Mouse (Mus musculus): ENCODE data around the gene Micu2.

The Micu2 gene

DNA sequence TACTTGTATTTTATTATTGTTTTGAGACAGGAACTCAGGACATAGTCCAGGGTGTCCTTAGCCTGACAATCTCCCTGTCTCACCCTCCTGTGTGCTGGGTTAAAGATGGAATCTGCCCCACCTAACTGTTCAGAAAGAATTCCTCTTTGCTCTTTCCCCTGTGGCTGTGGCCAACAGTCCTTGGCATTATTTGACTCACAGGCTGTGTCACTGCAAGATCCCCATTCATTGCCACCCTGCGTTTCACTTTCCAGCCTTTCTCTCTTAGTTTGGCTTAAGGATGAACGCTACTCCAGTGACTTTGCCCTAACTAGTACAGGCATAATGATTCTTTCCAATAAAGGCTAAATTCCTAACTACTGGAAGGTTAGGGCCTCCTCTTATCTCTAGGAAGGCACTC is 104.7 kb downstream of the Micu2 start:
- no peak for DNase-seq (ENCODE audit: low spot score in 2 of 2)

DNA sequence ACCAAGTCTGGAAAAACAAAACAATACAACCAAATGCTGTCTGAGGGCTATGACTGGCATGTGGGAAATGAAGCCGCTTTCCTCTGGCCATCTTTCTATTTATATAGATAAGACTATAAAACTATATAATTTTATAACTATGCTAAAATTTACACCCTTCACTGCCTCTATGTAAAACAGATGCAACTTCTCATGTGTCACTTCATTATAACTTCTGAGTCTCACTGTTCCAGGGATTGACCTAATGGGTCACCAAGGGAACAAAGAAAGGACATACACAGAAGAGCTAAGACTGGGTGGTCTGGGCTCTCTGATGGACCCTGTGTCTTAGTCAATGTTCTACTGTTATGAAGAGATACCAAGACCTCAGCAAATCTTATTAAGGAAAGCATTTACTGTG is 106.1 kb downstream of the Micu2 start:
- no peak for DNase-seq (ENCODE audit: low spot score in 2 of 2)

DNA sequence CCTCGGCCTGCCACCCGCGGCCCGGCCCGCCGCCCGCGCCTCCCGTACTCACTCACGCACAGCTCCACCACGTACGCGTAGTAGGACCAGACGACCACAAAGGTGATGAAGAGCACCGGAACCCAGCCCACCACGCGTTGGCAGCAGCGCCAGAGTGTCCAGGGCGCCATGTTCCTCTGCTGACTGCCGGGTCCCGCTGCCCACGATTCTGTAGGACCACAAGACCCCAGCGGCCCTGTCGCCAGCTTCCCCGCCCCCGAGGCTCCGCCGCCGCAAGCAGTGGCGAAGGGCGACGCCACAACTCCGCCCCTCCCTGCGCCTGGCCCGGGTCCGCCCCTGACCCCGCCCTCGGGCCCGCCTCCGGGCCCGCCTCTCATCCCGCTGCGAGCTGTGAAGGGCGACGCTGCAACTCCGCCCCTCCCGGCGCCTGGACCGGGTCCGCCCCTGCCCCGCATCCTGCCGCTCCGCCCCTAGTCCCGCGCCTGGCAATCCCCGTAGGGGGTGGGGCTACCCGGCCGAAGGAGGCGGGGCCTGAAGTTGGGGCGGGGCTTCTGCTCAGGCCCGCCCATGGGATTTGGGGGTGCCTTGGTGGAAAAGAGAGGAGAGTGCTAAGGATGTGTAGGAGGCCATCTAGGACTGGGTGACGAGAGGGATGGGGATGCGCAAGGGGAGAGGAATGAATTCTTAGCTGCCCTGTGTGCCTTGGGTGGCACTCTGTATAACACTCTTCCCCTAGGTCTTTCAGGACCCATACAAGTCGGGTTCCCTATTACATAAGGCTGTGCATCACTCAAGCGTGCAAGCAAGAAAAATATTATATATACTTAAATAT is 108.8 kb downstream of the Micu2 start, which contains the start of gene Zdhhc20:
Gene Zdhhc20 (minus strand): TSS at position 266 of the 832 bp plus-strand sequence.
- peak; percentile 95 for DNase-seq (ENCODE audit: low spot score in 2 of 2)

DNA sequence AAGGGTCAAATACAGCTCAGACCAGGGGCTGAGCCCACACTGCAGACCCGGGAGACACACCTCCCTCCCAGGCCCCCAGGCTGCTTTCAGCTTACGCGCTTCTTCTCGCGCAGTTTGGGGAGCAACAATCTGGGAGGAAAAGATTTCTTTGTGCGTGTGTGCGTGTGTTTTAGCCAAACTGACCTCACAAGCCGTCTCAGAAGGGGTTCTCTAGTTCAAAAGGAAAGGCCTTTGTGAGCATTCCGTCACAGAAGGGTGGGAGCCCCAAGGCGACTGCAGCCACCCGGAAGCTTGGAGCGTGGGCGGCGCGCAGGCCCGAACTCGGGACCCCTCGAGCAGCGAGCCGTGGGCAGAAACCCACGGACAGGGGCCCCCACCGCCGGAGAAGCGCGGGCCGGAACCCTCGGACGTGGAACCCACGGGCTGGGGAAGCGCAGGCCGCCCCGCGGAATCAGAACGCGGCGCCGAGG is 109.5 kb downstream of the Micu2 start:
- peak; percentile 53 to 56 for DNase-seq (ENCODE audit: low spot score in 2 of 2)

DNA sequence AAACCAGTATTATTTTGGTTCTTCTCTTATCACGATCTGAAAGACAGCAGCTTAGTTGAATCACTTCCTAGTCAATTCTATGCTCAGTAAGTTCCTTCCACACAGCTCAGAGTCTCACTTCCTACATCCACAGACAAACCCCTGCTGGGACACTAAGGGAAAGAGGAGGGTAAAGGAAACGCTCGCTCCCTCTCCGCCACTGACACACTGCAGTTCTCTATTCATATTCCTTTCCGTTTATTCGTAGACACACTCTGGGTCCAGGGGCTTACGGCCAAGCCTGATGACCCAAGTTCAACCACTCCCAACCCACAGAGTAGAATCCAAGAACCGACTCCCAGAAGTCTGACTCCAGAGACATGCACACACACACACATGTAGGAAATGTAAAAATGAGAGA is 111.9 kb downstream of the Micu2 start:
- DNase-seq (ENCODE audit: low spot score in 2 of 2), result no peak

DNA sequence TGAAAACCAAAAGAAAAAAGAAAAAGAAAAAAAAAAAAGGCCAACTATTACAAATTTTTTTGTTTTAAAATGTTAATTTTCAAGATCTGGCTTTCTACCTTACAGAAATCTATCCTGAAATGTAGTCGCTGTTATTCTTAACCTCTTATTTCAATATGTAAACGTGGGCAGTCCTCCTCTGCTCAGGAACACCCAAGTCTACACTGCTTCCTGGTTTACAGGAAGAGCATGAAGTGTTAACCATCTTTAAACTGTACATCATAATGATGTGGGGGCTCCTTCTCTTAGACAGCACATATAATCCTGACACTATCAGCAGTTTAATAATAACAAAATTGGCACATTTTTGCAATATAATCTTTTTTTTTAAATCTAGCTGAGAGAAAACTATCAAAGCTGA is 113.0 kb downstream of the Micu2 start:
- DNase-seq (ENCODE audit: low spot score in 2 of 2), result no peak

DNA sequence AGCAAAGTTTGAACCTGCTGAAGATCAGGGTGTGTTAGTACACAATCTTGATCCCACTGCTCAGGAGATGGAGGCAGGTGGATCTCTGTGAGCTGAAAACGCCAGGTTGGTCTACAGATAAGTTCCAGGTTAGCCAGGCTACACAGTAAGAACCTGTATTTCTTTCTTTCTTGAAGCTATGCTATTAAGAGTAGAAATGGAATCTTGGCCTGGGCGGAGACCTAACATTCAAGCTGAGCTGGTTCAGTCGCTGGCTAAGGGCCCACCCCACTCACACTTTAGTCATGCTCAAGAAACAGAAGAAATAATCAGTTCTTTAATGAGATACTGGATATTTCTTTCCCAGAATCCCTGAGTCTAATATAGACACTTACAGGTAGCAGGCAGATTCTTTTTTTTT is 115.7 kb downstream of the Micu2 start:
- no peak for DNase-seq (ENCODE audit: low spot score in 2 of 2)

DNA sequence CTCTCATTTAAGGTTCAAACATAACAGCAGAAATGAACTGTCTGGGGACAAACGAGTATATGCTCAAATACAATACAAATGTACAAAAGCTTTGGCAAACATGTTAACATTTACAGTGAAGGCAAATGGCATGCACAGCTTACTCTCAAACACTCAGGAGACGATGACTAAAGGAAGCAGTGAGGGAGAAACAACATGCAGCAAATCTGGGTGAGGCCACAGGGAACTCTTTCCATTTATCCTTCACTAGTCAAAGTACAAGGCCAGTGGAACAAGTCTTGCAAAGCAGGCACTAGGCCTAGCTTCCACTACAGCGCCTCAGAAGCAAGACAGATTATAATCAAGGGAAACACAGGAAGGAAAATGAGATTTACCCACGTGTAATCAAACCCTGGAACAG is 116.3 kb downstream of the Micu2 start:
- no peak for DNase-seq (ENCODE audit: low spot score in 2 of 2)

DNA sequence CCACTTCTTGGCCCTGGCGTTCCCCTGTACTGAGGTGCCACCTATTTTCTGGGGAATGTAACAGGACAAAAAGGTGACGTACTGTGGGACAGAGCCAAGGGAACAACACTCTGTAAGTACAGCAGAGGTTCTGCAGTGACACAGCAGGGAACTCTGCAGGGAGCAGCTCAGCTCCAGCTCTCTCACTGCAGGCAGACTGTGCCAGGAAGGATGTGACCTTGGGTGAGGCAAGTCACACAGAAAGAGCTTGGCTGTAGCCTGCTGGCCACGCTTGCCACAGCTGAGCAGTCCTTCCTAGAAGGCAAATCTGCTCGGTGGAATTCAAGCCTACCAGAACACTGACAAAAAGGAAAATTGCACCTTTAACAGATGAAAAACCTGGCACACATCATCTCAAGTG is 117.3 kb downstream of the Micu2 start:
- no peak for DNase-seq (ENCODE audit: low spot score in 2 of 2)

DNA sequence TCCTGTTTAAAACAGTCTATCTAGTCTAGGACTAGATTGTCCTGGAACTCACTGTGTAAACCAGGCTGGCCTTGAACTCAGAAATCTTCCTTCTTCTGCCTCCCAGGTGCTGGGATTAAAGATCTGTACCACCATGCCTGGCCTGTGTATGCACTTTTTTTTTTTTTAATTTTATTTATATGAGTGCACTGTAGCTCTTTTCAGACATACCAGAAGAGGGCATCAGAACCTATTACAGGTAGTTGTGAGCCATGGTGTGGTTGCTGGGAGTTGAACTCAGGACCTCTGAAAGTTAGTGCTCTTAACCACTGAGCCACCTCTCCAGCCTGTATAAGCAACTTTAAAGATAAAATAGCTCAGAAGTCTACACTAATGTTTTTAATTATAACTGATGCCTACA is 118.0 kb downstream of the Micu2 start:
- no peak for DNase-seq (ENCODE audit: low spot score in 2 of 2)

DNA sequence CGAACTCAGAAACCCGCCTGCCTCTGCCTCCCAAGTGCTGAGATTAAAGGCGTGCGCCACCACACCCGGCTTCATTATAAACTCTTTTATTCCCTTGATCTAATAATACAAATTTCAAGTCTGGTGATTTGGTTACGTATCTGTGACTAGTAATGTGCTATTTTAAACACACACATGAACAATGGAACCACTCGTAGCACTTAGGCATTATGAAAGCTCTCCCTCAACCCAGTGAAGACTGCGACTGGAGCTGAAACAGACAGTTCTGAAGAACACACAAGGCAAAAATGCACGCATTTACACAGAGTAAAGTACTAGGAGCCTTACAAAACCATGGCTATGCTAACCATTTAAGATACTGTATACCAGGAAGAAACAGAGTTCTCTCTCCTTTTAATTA is 121.1 kb downstream of the Micu2 start:
- no peak for DNase-seq (ENCODE audit: low spot score in 2 of 2)

DNA sequence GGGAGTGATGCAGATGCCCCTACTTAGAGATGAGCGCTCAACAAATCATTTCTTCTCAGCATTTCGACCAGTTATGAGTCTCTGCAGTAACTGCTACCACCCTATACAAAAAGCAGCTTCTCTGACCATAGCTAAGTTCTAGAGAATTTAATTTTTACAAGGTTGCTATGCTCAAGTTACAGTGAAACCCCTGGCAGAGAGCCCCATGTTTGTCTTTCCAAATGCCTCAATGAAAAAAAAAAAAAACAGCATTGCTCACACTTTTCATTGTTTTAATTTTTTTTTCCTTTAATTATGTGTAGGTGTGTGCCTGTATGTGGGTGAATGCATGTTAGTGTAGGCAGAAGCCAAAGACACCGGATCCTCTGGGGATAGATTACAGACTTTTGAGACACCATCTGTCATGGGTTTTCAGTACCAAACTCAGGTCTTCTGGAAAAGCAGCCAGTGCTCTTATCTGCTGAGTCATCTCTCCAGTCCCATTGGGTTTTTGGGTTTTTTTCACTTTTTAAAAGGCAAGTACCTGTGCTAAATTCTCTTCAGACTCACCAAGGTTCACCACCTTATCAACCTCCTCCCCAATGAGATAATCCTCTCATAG is 132.3 kb downstream of the Micu2 start:
- DNase-seq (ENCODE audit: low spot score in 2 of 2), result no peak
